Mouse (Mus musculus): ENCODE measurements around the gene Palmd.

Gene Palmd

DNA sequence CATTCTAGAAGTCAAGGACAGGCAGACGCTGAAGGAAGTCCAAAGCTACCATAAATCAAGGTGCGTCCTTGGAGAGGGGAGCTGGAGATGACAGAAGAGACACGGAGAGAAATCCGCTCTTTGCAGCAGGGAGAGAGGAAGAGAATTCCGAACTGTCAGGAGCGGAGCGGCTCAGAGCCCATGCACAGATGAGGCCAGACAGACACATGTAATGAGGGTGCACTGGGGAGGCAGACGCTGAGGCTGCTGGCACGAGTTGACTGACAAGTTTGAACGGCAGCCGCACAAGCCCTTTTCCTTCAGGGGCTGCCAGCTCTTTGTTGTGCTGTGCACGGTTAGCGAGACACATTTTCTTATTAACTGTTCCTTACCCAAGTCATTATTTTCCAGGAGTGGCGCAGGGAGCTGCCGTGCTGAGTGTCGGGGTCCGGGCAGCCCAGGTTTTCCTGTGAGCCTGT lies at the start of gene Palmd:
Gene Palmd (minus strand): TSS at position 448 of the 458 bp plus-strand sequence.
- peak; percentile 60 to 63 for DNase-seq

DNA sequence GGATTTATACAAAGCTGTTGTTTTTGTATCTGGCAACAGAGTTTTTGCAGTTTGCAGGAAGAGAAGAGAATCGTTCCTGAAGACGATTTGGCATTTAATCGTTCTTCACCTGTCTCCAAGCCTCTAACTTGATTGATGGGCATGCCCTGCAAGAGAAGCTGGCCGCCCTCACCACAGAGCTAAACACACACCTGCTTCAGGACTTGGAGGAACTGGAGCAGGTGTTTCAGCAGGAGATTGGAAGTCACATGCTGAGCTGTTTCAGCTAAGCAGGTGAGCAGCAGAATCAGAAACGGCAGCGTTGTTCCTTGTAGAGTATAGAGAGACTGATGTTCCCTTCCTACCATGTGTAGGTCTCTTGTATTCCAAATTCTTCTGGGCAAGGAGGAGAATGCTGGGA lies 41.4 kb upstream of the Palmd start:
- DNase-seq, result no peak

DNA sequence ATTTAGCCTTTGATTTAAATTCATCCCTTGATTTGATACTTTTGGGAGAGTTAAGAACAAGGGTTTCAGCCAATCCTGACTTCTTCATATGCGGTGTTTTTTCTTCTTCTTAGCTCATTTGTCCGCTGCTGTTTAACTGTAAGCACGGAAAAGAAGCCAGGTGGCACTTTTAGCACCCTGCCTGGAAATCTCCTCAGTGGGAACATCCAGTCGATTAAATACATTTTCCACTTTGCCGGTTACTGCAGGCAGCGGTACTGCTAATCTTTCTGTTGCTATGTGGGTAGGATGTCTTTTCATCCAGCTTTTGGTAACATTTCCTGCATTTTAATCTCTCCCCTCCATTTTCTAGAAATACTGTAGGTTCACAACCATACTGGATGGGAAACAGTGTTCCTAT lies 38.6 kb upstream of the Palmd start:
- DNase-seq, result no peak

DNA sequence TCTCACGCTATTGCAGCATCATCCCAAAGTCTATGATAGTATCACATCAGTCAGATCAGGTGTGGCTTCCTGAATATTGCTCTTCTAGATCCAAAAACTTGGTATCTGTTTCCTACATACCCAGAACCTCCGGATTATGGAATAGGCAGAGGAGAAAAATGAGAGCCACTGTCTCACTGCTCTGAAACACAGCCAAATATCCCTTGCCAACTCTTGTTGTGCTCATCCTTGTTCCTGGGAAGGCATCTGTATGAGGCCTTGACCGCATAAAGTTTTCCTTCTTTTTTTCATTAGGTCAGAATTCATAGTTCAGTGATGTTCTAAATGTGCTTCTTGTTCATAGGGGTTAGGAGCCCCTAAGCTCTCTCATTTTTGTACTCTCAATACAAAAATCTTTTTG lies 37.8 kb upstream of the Palmd start:
- no peak for DNase-seq

DNA sequence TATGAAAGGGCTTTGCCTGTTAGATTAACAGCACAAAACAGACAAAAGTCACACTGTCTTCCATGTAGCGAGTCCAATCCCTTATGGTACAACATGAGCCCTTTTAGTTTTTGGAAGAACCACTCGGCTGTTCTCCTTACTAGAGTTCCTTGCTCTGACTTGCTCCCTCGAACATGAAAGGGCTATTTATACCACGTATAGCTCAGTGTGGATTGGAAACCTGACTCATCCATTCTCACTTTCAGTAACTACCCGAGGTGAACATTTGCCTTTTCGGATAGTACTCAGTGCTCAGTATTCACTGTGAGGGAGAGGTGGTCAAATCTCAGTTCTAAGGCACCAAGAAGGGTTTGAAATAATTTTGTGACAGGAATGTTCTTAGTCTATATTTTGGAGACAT lies 34.6 kb upstream of the Palmd start:
- no peak for DNase-seq

DNA sequence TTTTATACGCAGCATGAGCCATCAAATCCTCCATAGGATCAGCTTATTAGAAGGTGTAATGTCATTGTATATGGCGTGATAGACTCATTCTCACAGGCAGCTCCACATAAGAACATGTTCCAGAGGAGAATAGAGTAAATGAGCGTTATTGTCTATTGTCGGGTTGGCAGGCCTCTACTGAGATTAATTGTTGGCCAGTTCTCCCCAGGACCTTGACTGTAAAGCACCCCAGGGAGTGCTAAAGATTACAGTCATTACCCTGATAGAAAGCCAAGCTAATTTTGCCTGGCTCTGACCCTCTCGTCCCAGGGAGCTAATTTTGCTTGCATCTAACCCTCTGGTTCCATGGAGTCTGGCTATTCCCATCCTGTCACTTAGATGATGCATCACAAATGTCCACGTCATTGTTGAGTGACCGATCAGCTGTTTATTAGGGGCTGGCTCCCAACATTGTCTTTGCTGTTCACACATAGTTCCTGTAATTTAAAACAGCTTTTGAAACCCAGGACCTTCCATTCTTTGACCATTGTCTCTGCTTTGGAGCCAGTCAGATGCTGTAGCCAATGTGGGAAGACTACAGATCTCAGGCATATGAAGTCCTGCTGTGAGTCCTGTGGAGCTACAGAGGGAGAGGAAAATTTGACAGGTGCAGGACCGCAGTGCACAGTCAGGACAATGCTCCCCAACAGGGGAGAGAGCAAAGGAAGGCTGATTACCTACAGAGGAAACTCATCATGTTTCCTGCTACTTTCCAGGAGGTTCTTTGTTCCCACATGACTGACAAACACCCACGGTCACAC lies 33.1 kb upstream of the Palmd start:
- no peak for DNase-seq

DNA sequence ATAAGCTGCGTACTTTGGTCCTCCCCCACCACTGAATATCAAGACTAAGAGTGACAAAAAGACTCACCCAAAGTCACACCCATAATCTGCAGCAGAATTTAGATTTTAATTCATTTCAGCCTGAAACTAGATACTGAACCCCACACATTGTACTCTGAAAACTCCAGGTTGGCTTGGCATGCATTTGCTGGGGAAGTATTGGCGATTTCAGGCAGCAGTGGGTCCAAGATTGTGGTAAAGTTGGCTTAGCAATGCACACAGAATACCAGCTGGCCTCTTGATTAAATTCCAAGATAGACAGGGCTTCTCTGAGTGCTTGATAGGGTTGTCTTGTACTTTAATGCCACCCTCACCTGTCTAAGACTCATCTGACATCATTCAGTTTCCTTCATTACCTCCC lies 24.2 kb upstream of the Palmd start:
- DNase-seq, result no peak

DNA sequence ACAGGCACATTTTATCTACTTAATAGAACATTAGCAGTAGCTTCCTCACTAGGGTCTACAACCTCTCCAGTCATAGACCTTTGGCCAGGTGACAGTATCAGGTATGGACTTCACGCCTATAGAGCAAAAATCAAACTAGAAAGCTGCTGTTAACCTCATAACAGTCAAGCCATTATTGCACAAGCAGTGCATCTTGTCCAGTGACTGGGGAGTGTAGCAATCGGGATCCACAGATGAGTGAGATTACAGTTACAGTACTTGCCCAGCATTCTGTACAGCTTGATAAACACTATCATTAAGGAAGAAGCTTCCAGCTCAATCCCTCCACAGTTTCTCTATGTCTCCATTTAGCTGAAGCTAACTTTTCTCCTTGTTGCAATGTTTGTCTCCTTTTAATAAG lies 22.4 kb upstream of the Palmd start:
- no peak for DNase-seq

DNA sequence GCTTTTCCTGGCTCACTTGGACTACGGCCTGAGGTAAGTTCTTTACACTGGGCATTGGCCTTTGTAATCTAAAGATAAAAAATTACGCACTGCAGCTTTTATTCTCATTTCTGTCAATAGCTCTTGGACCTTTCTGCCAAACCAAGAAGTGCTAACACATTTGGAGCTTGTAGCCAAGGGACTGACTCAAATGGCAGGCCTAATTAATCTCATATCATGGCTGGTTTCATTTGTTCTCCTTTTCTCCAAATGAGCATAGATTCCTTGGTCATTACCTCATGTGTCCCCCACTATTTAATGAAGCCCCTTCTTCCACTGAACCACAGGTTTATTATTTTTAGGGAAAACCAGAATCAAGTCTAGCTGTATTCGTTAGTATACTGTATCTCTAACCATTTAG lies 19.4 kb upstream of the Palmd start:
- no peak for DNase-seq

DNA sequence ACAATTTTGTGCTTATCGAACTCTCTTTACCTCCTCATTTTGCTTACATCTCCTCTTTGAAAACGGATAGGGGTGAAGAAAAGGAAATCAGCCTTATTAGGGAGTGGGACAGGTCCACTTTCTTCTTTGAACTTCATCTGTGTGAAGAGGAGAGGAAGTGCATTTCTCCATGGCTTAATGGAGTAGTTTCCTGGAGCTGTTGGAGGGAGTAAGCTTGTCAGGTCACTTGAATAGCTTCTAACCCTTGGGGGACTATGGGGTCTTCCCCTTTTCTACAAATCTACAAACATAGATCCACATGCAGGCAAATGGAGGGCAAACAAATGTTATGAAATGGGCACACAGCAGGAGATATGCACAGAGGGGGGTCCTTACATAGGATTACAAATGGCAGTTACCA lies 17.7 kb upstream of the Palmd start:
- no peak for DNase-seq

DNA sequence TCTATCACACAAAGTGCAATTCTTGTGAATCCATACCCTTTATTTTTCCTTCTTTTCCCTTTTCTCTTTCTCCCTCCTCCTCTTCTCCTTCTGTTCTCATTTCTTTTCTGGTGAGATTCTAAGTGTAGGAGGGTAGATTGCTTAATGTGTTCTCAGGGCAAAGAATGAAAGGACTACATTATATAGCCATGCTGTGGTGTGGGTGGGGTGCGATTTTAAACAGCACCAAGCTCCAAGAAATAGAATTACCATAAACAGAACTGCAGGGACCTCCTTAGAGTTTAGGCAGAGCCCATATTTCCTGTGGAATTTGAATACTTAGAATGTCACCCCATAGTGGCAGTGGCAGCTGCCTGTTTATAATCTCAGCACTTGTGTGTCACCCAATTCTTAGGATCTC lies 17.0 kb upstream of the Palmd start:
- DNase-seq, result no peak

DNA sequence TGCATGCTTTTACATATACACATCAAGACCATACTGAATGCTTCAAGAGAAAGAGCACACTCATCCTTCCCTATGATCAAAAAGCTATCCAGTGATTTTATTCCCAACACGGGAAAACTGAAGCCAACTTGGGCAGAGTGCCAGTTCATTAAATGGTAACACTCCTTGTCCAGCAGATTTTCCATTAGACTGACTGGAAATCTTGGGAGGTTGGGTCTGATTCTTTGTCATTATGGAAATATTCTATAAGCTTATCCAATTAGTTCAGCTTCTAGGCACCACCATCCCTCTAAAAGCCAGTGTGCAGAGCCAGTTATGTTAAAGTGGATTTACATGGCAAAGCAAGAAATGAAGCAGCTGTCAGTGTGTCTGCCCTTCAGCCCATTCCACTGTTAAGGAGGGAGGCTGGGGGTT lies 16.3 kb upstream of the Palmd start:
- no peak for DNase-seq

DNA sequence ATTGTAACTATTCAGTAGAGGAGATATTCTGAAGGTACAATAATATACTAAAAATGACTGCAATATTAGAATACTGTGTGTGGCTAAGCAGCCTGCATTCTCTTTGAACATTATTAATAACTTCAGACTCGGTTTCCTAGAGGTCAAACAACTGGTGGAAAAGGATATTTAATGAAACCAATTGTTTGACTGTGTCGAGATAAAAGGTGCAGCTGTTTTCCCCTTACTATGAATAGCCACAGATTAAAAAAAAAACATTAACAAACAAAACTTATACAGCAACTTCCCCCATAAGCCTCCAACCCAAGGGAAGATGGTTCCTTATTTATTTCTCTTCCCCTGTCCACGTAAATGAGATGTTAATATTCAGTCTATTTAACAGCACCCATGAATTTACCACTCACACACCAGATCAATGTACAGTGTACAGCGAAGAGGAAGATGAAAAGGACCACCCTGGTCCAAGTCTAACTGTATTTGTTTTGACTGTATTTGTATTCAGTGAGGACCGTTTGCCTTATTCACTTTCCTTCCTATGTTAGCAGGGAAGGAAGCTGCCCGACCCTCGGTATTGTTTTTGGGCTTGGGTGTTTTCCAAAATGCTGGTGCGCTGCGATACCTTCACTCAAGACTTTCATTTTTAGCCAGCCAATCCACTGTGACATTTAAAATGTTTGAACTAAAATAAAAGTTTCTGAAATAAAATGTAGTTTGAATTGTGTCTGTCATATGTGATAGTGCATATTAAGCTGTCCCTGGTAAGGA lies 13.2 kb upstream of the Palmd start:
- DNase-seq, result no peak

DNA sequence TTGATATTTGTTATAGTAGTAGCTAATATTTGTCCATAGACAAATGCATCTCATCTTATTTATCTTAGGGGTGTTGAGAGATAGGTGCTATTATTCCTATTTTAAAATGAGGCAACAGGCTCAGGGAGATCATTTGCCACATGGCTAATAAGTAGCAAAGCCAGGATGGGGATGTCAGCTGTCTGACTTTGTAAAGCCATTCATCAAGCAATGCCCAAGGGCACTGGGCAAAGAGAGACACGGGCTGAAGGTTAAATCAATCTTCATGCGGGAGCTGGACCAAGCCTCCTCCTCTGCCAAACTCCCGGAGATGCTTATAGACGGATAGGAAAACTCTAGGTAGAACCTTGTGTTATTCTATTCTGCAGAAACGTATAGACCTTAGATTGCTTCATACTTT lies 999 bp upstream of the Palmd start:
- DNase-seq, result no peak

DNA sequence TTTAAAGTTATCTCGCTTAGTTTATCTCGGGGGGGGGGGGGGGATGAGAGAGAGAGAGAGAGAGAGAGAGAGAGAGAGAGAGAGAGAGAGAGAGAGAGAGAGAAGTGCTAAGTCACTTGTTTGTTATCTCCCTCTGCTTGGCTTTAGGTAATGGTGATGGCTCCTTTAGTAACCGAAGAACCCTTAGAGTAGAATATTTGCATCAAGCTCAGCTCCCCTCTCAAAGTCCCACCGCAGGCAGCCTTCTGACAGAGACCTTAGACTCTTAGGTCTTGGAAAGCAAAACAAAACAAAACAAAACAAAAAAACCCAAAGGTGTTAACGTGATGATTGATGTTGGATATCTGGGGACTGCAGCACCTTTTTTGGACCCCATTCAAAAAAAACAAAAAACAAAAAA lies 216 bp upstream of the Palmd start:
- DNase-seq, result no peak

DNA sequence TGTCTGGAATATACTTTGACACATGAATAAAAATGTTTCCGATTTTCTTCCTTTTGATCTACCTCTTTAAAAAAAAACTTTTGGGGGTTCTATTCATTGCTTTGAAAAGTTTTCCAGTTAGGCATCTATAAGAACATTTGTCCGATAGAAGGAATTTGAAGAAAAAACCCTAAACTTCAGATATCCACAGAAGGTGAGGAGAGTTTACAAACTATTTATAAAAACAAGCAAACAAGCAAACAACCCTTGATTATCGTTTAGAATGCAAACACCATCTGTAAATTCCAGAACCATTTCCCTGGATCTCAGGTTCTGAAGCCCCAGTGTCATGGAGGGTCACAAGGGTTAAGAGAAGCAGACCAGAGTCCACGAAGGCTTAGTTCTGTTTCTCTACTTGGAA lies 820 bp downstream of the Palmd start, which contains the start of gene 4930455H04Rik:
Gene 4930455H04Rik (plus strand): TSS at position 301 of the 400 bp plus-strand sequence.
- DNase-seq, result no peak

DNA sequence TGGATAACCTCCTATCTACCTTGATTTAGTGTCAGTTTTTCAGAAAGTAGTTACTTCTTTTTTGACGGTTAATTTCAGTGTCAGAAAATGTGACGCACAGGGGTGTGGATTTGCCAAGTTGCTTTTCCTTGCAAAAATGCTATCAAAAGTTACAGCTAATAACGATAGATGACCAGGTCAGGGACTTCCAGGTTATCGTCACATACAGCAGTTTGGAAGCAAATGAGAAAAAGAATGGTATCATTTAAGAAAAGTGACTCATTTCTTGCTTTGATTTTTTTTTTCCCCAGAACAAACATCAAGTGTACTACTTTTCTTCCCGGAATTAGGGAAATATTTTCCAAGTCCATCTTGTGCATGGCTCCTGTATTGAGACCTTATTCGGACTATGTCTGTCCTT lies 1.4 kb downstream of the Palmd start:
- no peak for DNase-seq

DNA sequence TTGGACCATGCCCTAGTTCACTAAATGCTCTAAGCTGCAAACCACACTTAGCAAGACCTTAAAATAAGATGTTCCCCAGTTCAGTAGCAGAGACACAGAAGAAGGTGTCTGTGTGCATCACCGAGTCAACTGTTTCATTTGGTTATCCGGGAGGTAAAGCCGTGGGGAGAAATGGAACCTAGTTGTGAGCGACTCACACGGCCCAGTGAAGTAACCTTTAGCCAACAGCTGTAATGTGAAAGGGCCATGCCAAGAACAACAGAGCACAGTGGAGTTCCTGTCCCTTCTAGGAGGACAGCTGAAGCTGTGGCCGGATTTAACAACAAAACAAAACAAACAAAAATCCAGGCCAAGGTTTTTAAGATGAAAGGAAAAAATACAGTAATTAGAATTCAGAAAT lies 2.0 kb downstream of the Palmd start:
- DNase-seq, result peak in 1 of 2 experiments; percentile 51

DNA sequence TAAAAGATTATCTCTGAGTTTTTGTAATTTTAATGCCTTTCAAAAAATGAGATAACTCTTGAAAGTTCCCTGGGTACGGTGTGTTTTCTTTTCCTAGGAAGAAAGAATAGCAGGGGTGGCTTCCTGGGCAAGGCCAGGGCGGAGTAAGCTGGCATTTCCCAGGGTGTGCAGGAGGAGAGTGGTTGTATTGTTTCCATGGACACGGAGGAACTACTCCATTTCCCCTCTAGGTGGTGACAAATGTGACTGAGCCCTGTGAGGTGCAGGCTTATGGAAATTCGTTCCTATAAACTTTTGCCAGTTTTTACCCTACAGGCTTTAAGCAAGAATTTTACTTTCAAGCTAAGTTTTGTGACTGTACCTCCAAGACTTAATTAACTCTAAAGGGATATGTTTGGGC lies 2.6 kb downstream of the Palmd start:
- DNase-seq, result peak; percentile 74 to 85

DNA sequence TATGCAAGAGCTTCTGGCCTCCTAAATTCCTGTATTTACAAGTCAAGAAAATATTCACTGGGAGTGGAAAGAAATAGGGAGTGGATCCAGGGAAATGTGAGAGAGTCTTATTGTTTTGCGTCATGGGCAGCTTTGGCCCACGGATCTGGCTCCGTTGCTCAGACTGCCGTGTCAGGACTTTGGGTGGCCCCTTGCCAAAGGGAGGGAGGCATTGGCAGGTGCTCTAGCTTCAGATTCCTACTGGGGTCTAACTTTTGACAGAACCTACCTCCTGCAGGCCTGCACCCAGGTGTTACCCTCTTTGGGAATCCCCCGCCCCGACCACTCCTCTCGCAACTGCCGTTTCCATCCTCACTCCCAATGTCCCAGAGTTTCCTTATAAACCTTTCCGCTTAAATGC lies 4.4 kb downstream of the Palmd start:
- DNase-seq, result peak; percentile 60 to 65

DNA sequence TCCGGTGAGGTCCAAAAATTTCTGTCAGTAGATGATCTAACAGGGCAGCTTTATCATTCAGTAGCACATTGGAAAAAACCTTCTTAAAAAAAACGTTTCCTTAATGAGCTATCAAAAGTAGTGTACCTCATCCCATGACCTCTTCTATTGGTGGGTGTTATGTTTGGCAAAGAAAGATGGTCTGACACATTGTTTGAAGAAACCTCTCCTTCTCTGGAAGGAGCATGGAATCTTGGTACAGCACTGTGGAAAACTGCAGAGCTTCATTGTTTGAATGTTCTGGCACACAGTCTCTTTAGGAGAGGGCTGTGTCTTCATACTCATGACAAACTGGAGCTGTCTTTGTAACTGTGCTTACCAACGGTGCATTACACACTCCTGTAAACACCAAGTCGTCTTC lies 5.6 kb downstream of the Palmd start:
- DNase-seq, result no peak

DNA sequence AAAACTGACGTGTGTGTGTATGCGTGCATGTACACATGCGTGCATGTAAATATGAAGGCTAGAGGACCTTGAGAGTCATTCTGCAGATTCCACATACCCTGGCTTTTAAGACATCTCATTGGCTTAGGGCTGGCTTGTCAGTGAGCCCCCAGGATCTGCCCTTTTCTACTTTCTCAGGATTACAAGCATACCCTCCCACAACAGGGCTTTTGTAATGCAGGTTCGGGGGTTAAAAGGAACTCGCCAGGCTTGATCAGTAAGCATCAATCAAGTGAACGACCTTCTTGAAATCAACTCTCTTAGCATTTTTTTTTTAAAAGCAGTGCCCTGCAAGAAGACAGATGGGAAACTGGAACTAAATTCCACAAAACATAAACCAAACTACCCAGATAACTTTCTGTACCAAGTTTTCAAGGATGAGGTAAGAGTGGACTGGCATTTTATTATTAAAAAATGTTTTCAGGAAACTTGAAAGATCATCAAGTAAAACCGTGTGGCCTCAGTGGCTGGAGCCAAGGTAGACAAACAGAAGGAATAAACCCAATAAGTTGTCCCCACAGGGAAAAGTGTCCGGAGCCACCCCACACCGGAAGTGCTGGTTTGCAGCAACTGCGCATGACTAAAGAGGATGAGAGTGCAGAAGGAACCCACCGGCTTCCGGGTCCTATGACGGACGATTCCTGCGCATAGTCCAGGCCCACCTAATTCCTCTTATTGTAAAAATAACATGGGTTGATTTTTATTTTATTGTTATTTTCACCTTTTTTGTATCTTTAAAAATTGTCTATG lies 7.2 kb downstream of the Palmd start:
- no peak for DNase-seq

DNA sequence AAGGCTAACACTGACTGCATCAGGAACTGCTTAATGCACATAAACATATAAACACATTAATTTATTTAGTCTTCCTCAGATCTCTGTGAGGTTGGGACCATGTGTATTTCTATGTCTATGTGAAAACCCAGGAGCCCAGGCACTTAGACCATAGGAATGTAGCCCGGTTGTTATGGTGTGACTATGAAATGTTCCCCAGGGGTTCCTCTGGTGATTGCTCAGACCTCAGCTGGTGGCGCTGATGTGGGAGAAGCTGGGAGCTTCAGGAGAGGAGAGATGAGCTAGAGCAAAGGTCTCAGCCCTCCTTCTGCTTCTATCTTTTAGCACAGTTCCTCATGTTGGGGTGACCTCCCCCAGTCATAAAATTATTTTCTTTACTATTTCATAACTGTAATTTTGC lies 8.4 kb downstream of the Palmd start:
- no peak for DNase-seq

Measured in lung, adult 18-20 months (tissue).